Mouse (Mus musculus) adrenal gland, adult 8-10 months (tissue): ENCODE data around the gene Gm9970. TPM values are rescaled to one million over a fixed set of nuclear protein-coding genes. Genes with fewer than 3 reads are reported as not detected.
"Not testable (repeated sequence)": the region's sequence is repeated elsewhere in the genome, so short reads cannot be mapped to it uniquely, and the experiment has no call there.

Source experiments
- DNase-seq: peaks from one replicate; pipeline ENCODE4 v3.0.0; 2022
- total RNA-seq, 4 experiments: library from RNA; stranded (reverse); gene quantifications; 2 replicates each; pipeline ENCODE4 v1.2.4; 2022

Gene Gm9970
- total RNA-seq, 4 experiments from 2014 or later = 0.56 to 0.81 (median 0.59) TPM; not detected in 1

- no peak for DNase-seq
These were observed 19.6 kb downstream of the Gm9970 start for GRCm38 (mm10) chr5:31221304-31221945.

GRCm38 (mm10) chr5:31220448-31221303 is 20.4 kb downstream of the Gm9970 start, which contains the start of gene Ppm1g:
Ppm1g (minus strand) TSS chr5:31220687.
- peak; percentile 95 for DNase-seq

GRCm38 (mm10) chr5:31219911-31220447 is 21.1 kb downstream of the Gm9970 start:
- no peak for DNase-seq

GRCm38 (mm10) chr5:31219474-31219873 is 21.6 kb downstream of the Gm9970 start:
- no peak for DNase-seq

- DNase-seq = no peak
These were observed 22.0 kb downstream of the Gm9970 start for GRCm38 (mm10) chr5:31219070-31219469.

- no peak for DNase-seq
These were observed 22.7 kb downstream of the Gm9970 start for GRCm38 (mm10) chr5:31218294-31218693.

GRCm38 (mm10) chr5:31216554-31216953 is 24.5 kb downstream of the Gm9970 start:
- not testable (repeated sequence) for DNase-seq

- DNase-seq = no peak
These were observed 36.6 kb downstream of the Gm9970 start for GRCm38 (mm10) chr5:31204421-31204820.

GRCm38 (mm10) chr5:31203866-31204265 is 37.2 kb downstream of the Gm9970 start:
- no peak for DNase-seq

- DNase-seq = no peak
These were observed 38.1 kb downstream of the Gm9970 start for GRCm38 (mm10) chr5:31202933-31203332.

GRCm38 (mm10) chr5:31201742-31202590 is 39.1 kb downstream of the Gm9970 start, which contains the start of gene Zfp513:
Zfp513 (minus strand) TSS chr5:31202303.
- DNase-seq = peak; percentile 99

GRCm38 (mm10) chr5:31201042-31201741 is 39.8 kb downstream of the Gm9970 start:
- no peak for DNase-seq

- DNase-seq = no peak
These were observed 40.7 kb downstream of the Gm9970 start for GRCm38 (mm10) chr5:31200327-31200768.

GRCm38 (mm10) chr5:31199893-31200292 is 41.1 kb downstream of the Gm9970 start:
- DNase-seq = no peak

GRCm38 (mm10) chr5:31199321-31199892 is 41.6 kb downstream of the Gm9970 start:
- DNase-seq = no peak

GRCm38 (mm10) chr5:31198616-31199320 is 42.3 kb downstream of the Gm9970 start:
- DNase-seq = no peak

GRCm38 (mm10) chr5:31198170-31198569 is 42.9 kb downstream of the Gm9970 start:
- DNase-seq = no peak

- no peak for DNase-seq
These were observed 44.0 kb downstream of the Gm9970 start for GRCm38 (mm10) chr5:31197072-31197471.

- no peak for DNase-seq
These were observed 44.8 kb downstream of the Gm9970 start for GRCm38 (mm10) chr5:31196207-31196606.

GRCm38 (mm10) chr5:31195671-31196070 is 45.4 kb downstream of the Gm9970 start:
- DNase-seq = no peak
